Mouse (Mus musculus) small intestine, adult 2 months (tissue): Measurements from ENCODE around the gene Igsf3.

Source experiments
- CTCF ChIP-seq: fragments of 200-500 bp; IDR thresholded peaks from 2 replicates; pipeline ENCODE4 v1.5.1; 2012; ENCODE audit warnings: low read depth, mild to moderate bottlenecking, control low read depth, inconsistent platforms, low read length, moderate library complexity, mixed read lengths; ENCODE audit not compliant: insufficient replicate concordance, insufficient read length; ENCODE audit errors: extremely low read depth
- POLR2A ChIP-seq: fragments of 200-500 bp; IDR thresholded peaks from 2 replicates; pipeline ENCODE4 v1.6.1; 2012; ENCODE audit warnings: low read depth, mild to moderate bottlenecking, control low read depth, inconsistent platforms, low read length, moderate library complexity

DNA sequence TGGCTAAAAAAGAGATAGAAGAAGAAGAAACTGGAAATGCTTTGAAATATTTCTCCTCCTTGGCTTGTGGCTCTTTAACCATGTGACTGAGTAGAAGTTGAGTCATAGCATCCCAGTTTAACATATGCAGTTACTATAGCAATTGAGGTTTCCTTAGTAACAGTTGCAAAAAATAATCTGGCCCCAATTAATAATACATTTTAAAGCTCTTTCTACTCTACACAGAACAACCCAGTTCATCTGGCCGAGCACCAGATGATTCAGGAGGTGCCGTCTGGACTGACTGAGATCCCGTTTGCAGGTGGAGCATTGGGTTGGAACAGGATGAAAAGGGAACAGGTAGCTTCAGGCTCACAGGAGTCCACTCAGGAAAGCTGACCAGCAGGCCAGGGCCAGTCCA lies 71.9 kb downstream of the Igsf3 start:
- TF ChIP-seq POLR2A (no peak), CTCF (no peak)
